Mouse (Mus musculus) left cerebral cortex, adult 9 months (tissue): ENCODE data around the gene Kcnc1.

Experiments used
- DNase-seq, 2 experiments: peaks; one replicate each; pipeline ENCODE4 v3.0.0; 2022; ENCODE audit warnings: low spot score in 2 of 2

Gene Kcnc1

DNA sequence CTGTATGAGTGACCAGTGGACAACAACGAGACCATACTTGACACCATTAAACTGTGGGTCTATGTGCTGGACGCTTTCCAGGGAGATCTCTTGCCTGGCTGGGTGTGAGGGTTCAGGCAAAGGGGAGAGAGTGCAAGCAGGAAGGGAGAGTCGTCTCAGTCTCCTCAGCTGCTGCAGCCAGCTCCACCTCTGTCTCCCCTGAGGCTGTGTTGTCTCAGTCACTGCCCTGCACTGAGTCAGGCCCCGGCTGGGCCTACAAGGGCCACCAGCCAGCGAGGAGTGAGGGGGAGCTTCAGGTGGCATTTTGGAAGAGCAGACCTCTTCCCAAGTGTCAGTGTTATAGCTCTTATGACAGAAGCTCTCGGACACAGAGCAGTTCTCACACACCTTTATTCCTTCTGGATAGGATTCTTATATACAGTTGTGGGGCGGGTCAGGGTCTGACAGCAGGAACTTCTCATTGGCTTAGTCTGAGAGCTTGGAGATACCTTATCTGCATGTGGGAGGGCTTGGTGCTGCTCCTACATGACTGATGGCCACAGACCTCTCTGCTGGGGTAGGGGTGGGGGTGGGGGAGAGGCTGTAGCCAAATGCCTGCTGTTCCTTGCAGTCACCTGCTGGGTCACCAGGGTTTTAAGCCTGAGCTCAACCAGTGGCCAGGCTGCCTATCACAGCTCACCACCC lies 74.9 kb downstream of the Kcnc1 start:
- no peak for DNase-seq

DNA sequence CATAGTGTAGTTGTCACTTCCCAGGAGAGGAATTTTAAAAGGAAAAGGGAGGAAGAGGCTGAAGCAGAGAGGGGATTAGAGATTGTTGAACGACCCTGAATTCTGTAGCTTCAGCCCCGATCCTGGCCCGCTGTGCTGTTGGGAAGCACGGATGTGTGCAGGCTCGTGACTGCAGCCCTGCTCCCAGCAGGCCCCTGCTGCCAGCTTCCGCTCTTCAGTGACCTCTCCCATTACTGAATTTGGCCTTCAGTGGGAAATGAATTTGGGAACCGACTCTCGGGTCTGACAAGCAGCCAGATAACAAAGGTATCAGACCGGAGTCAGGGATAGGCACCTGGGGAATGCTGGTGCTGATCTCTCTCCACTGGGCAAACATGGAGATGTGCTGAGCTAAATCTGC lies 76.8 kb downstream of the Kcnc1 start:
- no peak for DNase-seq

DNA sequence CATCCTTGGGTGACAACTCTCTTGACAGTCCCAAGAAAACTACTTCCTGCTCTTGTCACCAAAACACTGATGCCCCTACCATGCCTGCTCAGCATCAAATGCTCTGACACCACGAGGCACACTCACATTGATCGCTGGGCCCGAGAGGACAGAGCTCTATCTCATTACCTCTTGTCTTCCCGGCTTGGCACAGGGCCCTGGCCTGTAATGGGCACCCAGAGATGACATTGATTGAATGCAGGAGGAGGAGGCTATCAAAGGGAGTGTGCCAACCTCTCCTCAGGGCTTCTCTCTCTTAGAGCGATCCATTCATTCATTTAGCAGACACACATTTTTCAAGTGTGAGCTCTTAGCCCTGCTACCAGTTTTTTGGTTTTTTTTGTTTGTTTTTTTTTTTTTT lies 79.2 kb downstream of the Kcnc1 start:
- DNase-seq = no peak

- no peak for DNase-seq
Measured at GRCm38 (mm10) chr7:46477456-46477855, 81.2 kb downstream of the Kcnc1 start.

- peak in 1 of 2 experiments; percentile 16 for DNase-seq
Measured at GRCm38 (mm10) chr7:46479793-46480192, 83.5 kb downstream of the Kcnc1 start.

DNA sequence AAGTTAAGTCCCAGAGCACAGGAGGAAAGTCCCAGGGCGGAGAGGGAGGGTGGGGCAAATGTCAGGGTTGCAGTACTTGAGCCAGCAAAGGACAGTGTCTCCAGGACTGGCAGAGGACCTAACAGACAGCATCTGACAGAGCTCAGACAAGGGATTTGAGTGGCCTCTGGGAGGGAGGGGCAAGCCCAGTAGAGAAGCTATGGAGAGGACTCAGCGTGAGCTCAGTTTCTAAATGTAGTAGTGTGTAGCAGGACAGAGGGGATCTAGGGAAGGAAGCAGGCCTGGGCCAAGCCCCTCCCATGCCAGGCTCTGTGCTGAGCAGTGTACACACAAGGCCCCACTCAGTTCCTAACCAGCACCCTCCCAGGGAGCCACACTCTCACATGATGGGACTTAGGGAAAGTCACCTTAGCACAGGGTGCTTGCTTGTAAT lies 85.8 kb downstream of the Kcnc1 start:
- DNase-seq = no peak

DNA sequence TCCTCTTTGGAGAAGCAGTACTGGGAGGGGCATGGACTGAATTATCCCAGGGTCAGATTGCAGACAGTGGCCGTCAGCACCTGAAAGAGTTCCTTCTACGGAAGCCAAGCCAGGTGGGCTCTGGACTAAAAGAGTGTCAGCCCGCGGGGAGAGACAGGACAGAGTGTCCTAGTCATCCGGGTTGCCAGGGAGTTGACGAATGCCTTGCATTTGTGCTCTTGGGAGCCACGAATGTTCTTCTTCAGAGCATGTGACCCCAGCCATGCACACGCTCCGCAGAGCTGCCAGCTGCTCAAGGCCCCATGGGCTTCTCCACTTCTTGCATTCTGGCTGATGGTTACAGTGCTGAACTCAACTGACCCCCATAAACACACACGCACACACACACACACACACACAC lies 86.8 kb downstream of the Kcnc1 start:
- no peak for DNase-seq

DNA sequence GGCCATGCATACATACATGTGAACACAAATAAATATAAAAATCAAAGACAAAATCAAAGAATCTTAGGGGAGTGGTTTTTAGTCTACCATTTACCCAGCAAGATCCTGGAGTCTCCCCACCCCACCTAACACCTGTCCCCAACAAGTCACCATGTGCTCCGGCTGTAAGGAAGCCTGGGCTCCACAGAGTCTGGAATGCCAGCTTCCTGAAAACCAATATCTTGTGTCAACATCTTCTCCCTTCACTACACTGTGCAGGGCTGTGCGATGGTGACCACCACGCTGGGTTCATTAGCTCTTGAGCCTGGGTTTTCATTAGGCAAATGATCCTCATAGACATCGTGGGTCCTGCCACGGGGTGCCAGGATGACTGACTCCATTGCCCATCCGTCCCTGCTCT lies 87.9 kb downstream of the Kcnc1 start:
- no peak for DNase-seq

GRCm38 (mm10) chr7:46486761-46487160 lies 90.5 kb downstream of the Kcnc1 start:
- no peak for DNase-seq

- DNase-seq = no peak
Measured at GRCm38 (mm10) chr7:46487354-46487753, 91.1 kb downstream of the Kcnc1 start.
